Mouse (Mus musculus): ENCODE measurements at regions not wholly inside any gene's neighbourhood (a gene's known extent, or its start where the extent isn't known, plus 50 kb on each side); places are given as distances from the start of the nearest gene placed in this dataset.

- 72% methylated on average over 6 of the region's 6 CpGs for WGBS
- H3K4me3 ChIP-seq (ENCODE audit: insufficient read depth, low read depth, low read length) = no peak overlapping the region
- H3K27ac ChIP-seq (ENCODE audit: insufficient read depth, low read depth, low read length) = no peak overlapping the region
- TF ChIP-seq POLR2A (IDR thresholded peaks at IDR 0.05; ENCODE audit: insufficient read depth, low read depth, low read length) (no peak), CTCF (IDR thresholded peaks at IDR 0.05; ENCODE audit: insufficient read depth, low read depth, low read length) (no peak)
- H3K4me1 ChIP-seq (ENCODE audit: control insufficient read depth, insufficient read depth, low read length) = peaks cover 14% of the 10 kb centered on the region
Observed at GRCm38 (mm10) chr11:22633961-22634360, 122.1 kb downstream of the Tmem17 start.

GRCm38 (mm10) chr11:22635021-22635420, 123.1 kb downstream of the Tmem17 start:
- Histone ChIP-seq H3K4me3 (ENCODE audit: insufficient read depth, low read depth, low read length) (no peak overlapping the region), H3K27ac (ENCODE audit: insufficient read depth, low read depth, low read length) (no peak overlapping the region), H3K4me1 (ENCODE audit: control insufficient read depth, insufficient read depth, low read length) (peaks cover 8% of the 10 kb centered on the region; the same call in 1 of the 2 replicates)
- 53% methylated on average over 2 of the region's 2 CpGs for WGBS
- no peak for TF ChIP-seq CTCF (IDR thresholded peaks at IDR 0.05; ENCODE audit: insufficient read depth, low read depth, low read length)
- no peak for TF ChIP-seq POLR2A (IDR thresholded peaks at IDR 0.05; ENCODE audit: insufficient read depth, low read depth, low read length)

- TF ChIP-seq POLR2A (IDR thresholded peaks at IDR 0.05; ENCODE audit: insufficient read depth, low read depth, low read length) = no peak
- peaks cover 8% of the 10 kb centered on the region; the same call in 1 of the 2 replicates for H3K4me1 ChIP-seq (ENCODE audit: control insufficient read depth, insufficient read depth, low read length)
- WGBS = 84% methylated on average over 7 of the region's 7 CpGs
- H3K27ac ChIP-seq (ENCODE audit: insufficient read depth, low read depth, low read length) = no peak overlapping the region
- no peak overlapping the region for H3K4me3 ChIP-seq (ENCODE audit: insufficient read depth, low read depth, low read length)
Observed at GRCm38 (mm10) chr11:22636321-22636720, 124.4 kb downstream of the Tmem17 start.

- TF ChIP-seq POLR2A (IDR thresholded peaks at IDR 0.05; ENCODE audit: insufficient read depth, low read depth, low read length) (no peak), CTCF (IDR thresholded peaks at IDR 0.05; ENCODE audit: insufficient read depth, low read depth, low read length) (no peak)
- 86% methylated on average over 9 of the region's 9 CpGs for WGBS
- Histone ChIP-seq H3K27ac (ENCODE audit: insufficient read depth, low read depth, low read length) (no peak overlapping the region), H3K4me3 (ENCODE audit: insufficient read depth, low read depth, low read length) (no peak overlapping the region), H3K4me1 (ENCODE audit: control insufficient read depth, insufficient read depth, low read length) (peaks cover 5% of the 10 kb centered on the region; the same call in 1 of the 2 replicates)
Observed at GRCm38 (mm10) chr11:22636761-22637557, 125.1 kb downstream of the Tmem17 start.

GRCm38 (mm10) chr11:22638171-22638570, 126.3 kb downstream of the Tmem17 start:
- no peak overlapping the region for H3K27ac ChIP-seq (ENCODE audit: insufficient read depth, low read depth, low read length)
- TF ChIP-seq CTCF (IDR thresholded peaks at IDR 0.05; ENCODE audit: insufficient read depth, low read depth, low read length) = no peak
- no peak for TF ChIP-seq POLR2A (IDR thresholded peaks at IDR 0.05; ENCODE audit: insufficient read depth, low read depth, low read length)
- H3K4me3 ChIP-seq (ENCODE audit: insufficient read depth, low read depth, low read length) = no peak overlapping the region
- WGBS = 80% methylated on average over 6 of the region's 6 CpGs
- 0 out of 2 replicates have a peak, but pooled peaks cover 5% of the 10 kb centered on the region for H3K4me1 ChIP-seq (ENCODE audit: control insufficient read depth, insufficient read depth, low read length)

GRCm38 (mm10) chr11:22638700-22639099, 126.8 kb downstream of the Tmem17 start:
- no peak overlapping the region for H3K4me3 ChIP-seq (ENCODE audit: insufficient read depth, low read depth, low read length)
- WGBS = 87% methylated on average over 2 of the region's 2 CpGs
- TF ChIP-seq POLR2A (IDR thresholded peaks at IDR 0.05; ENCODE audit: insufficient read depth, low read depth, low read length) (no peak), CTCF (IDR thresholded peaks at IDR 0.05; ENCODE audit: insufficient read depth, low read depth, low read length) (no peak)
- no peak overlapping the region for H3K27ac ChIP-seq (ENCODE audit: insufficient read depth, low read depth, low read length)
- H3K4me1 ChIP-seq (ENCODE audit: control insufficient read depth, insufficient read depth, low read length) = 0 out of 2 replicates have a peak, but pooled peaks cover 5% of the 10 kb centered on the region

GRCm38 (mm10) chr11:22640371-22640990, 128.6 kb downstream of the Tmem17 start:
- no peak overlapping the region for H3K27ac ChIP-seq (ENCODE audit: insufficient read depth, low read depth, low read length)
- TF ChIP-seq CTCF (IDR thresholded peaks at IDR 0.05; ENCODE audit: insufficient read depth, low read depth, low read length) (no peak), POLR2A (IDR thresholded peaks at IDR 0.05; ENCODE audit: insufficient read depth, low read depth, low read length) (no peak)
- WGBS = 79% methylated on average over 3 of the region's 3 CpGs
- no peak overlapping the region for H3K4me3 ChIP-seq (ENCODE audit: insufficient read depth, low read depth, low read length)
- H3K4me1 ChIP-seq (ENCODE audit: control insufficient read depth, insufficient read depth, low read length) = peaks cover 8% of the 10 kb centered on the region; the same call in 1 of the 2 replicates

GRCm38 (mm10) chr11:22641450-22641849, 129.6 kb downstream of the Tmem17 start:
- peaks cover 12% of the 10 kb centered on the region; the same call in 1 of the 2 replicates for H3K4me1 ChIP-seq (ENCODE audit: control insufficient read depth, insufficient read depth, low read length)
- no peak overlapping the region for H3K4me3 ChIP-seq (ENCODE audit: insufficient read depth, low read depth, low read length)
- 85% methylated on average over 1 of the region's 1 CpGs for WGBS
- no peak overlapping the region for H3K27ac ChIP-seq (ENCODE audit: insufficient read depth, low read depth, low read length)
- no peak for TF ChIP-seq POLR2A (IDR thresholded peaks at IDR 0.05; ENCODE audit: insufficient read depth, low read depth, low read length)
- TF ChIP-seq CTCF (IDR thresholded peaks at IDR 0.05; ENCODE audit: insufficient read depth, low read depth, low read length) = no peak

GRCm38 (mm10) chr11:22644010-22644625, 132.2 kb downstream of the Tmem17 start:
- H3K27ac ChIP-seq (ENCODE audit: insufficient read depth, low read depth, low read length) = no peak overlapping the region
- TF ChIP-seq POLR2A (IDR thresholded peaks at IDR 0.05; ENCODE audit: insufficient read depth, low read depth, low read length) (no peak), CTCF (IDR thresholded peaks at IDR 0.05; ENCODE audit: insufficient read depth, low read depth, low read length) (no peak)
- WGBS = 40% methylated on average over 3 of the region's 3 CpGs
- H3K4me3 ChIP-seq (ENCODE audit: insufficient read depth, low read depth, low read length) = no peak overlapping the region
- H3K4me1 ChIP-seq (ENCODE audit: control insufficient read depth, insufficient read depth, low read length) = peaks cover 7% of the 10 kb centered on the region; the same call in 1 of the 2 replicates
